Mouse (Mus musculus) liver, embryonic 15.5 days (tissue): ENCODE data around the gene Sec61b. TPM values are rescaled to one million over a fixed set of nuclear protein-coding genes. Genes with fewer than 3 reads are reported as not detected.

Source experiments
- ATAC-seq: fragments of 200-750 bp; cut with Nextera tagmentation; 2 replicates; pipeline ENCODE4 v1.8.0; 2017; ENCODE audit warnings: moderate number of reproducible peaks, mild to moderate bottlenecking, moderate library complexity; ENCODE audit not compliant: insufficient read depth
- H3K27ac ChIP-seq: fragments of 300-500 bp; sonication (generic); replicated peaks from 2 replicates; pipeline ENCODE4 v1.5.1; 2015; ENCODE audit warnings: mild to moderate bottlenecking, inconsistent platforms
- H3K27me3 ChIP-seq: fragments of 300-500 bp; sonication (generic); 2 replicates; pipeline ENCODE4 v1.6.1; 2015; ENCODE audit warnings: mild to moderate bottlenecking, inconsistent platforms
- H3K36me3 ChIP-seq: fragments of 300-500 bp; sonication (generic); replicated peaks from 2 replicates; pipeline ENCODE4 v1.6.1; 2015; ENCODE audit warnings: moderate library complexity, mild to moderate bottlenecking, inconsistent platforms
- H3K4me1 ChIP-seq: fragments of 300-500 bp; sonication (generic); replicated peaks from 2 replicates; pipeline ENCODE4 v1.6.1; 2015; ENCODE audit warnings: inconsistent platforms
- H3K4me2 ChIP-seq: fragments of 300-500 bp; sonication (generic); 2 replicates; pipeline ENCODE4 v1.6.1; 2015; ENCODE audit warnings: moderate library complexity, mild to moderate bottlenecking, inconsistent platforms
- H3K4me3 ChIP-seq: fragments of 300-500 bp; sonication (generic); replicated peaks from 2 replicates; pipeline ENCODE4 v1.5.1; 2015; ENCODE audit warnings: mild to moderate bottlenecking, inconsistent platforms
- H3K9ac ChIP-seq: fragments of 300-500 bp; sonication (generic); 2 replicates; pipeline ENCODE4 v1.6.1; 2015; ENCODE audit warnings: moderate library complexity, mild to moderate bottlenecking, inconsistent platforms
- H3K9me3 ChIP-seq: fragments of 300-500 bp; sonication (generic); replicated peaks from 2 replicates; pipeline ENCODE4 v1.6.1; 2016; ENCODE audit warnings: inconsistent platforms
- WGBS: fragments of 180-500 bp; shearing (Covaris S2); methylation state at CpG from one replicate; pipeline ENCODE4 v1.1.7; 2015; ENCODE audit warnings: mixed read lengths; ENCODE audit not compliant: insufficient replicate concordance; 5-methylcytosine and 5-hydroxymethylcytosine counted together
- polyA plus RNA-seq: library from polyadenylated mRNA; unstranded; fragments of >200 nt; fragmentation: Nextera tagmentation; extraction: Ambion mirVana; gene quantifications from 2 replicates; pipeline ENCODE4 v1.2.1, GENCODE M21; 2015

The Sec61b gene
- polyA plus RNA-seq, 1 experiment from 2014 or later = 230 TPM

DNA sequence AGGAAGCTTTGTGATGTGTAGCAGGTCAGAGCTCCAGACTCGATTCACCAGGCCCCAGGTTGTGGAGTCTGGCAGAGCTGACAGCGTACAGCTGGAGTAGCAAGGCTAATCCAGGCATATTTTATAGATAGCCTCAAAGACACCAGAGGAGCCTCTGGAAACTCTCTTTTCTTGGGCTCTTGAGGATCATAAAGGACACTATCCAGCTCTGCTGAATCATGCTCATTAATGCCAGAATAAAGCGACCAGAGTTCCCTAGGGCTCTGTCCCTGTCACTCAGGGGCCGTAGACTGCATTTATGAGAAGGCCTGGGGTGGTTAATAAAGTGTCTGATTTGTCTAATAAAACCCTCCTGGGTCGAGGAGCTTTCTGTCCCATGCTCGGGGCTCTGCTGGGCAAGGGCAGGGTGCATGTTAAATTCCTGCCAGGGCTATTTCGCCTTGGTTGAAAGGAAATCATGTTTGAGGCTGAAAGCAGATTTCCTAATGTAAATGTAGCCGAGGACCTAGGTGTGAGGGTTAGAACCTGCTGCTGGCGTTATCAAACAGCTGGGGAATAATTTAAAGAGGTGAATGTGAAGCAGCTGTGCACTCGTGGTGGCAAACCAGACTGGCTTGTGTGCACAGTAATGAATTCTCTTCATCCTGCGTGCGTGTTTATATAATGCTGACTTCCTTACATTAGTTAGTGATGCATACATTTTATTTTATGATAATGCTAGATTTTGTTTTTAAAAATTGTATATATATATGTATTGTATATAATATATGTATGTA lies 18.0 kb downstream of the Sec61b start:
- no peak for ATAC-seq

DNA sequence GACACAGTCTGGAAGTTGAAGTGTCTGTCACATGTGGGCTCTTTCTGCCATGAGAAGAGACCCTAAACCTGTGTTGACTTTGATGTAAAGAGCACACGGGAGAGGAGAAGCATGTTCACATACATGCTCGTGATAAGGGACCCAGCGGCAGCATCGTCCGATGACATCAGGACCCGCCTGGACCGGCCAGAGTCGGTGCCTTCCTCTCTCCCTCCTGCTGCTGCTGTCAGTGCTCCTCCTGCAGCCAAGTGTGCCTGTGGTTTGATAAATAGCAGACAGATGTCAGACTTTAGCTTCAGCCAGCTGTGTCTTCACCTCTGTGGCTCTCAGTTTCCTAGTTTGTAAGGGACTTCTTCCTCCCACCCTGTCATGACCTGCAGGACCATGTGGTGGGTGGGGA lies 19.0 kb downstream of the Sec61b start:
- H3K9ac ChIP-seq = no peak overlapping the region

More for the DNA sequence above, 18.0 kb downstream of the Sec61b start:
- Histone ChIP-seq H3K9me3 (no peaks in the 10 kb centered on the region), H3K9ac (no peak overlapping the region), H3K27me3 (no peaks in the 10 kb centered on the region), H3K36me3 (no peaks in the 10 kb centered on the region), H3K27ac (no peak overlapping the region), H3K4me3 (no peak overlapping the region), H3K4me1 (no peaks in the 10 kb centered on the region), H3K4me2 (no peak overlapping the region)
- WGBS = 59% methylated on average over 12 of the region's 12 CpGs

GRCm38 (mm10) chr4:47494137-47494536 lies 19.7 kb downstream of the Sec61b start:
- Histone ChIP-seq H3K4me1 (no peaks in the 10 kb centered on the region), H3K36me3 (no peaks in the 10 kb centered on the region), H3K27me3 (no peaks in the 10 kb centered on the region), H3K4me2 (no peak overlapping the region), H3K9ac (no peak overlapping the region), H3K4me3 (no peak overlapping the region), H3K9me3 (no peaks in the 10 kb centered on the region), H3K27ac (no peak overlapping the region)
- ATAC-seq = no peak
- 27% methylated on average over 1 of the region's 1 CpGs for WGBS

More for the DNA sequence above, 19.0 kb downstream of the Sec61b start:
- H3K27me3 ChIP-seq = no peaks in the 10 kb centered on the region
- H3K4me1 ChIP-seq = no peaks in the 10 kb centered on the region
- ATAC-seq = no peak
- no peak overlapping the region for H3K4me3 ChIP-seq
- WGBS = 55% methylated on average over 8 of the region's 8 CpGs
- no peaks in the 10 kb centered on the region for H3K36me3 ChIP-seq
- no peak overlapping the region for H3K27ac ChIP-seq
- no peak overlapping the region for H3K4me2 ChIP-seq
- no peaks in the 10 kb centered on the region for H3K9me3 ChIP-seq

DNA sequence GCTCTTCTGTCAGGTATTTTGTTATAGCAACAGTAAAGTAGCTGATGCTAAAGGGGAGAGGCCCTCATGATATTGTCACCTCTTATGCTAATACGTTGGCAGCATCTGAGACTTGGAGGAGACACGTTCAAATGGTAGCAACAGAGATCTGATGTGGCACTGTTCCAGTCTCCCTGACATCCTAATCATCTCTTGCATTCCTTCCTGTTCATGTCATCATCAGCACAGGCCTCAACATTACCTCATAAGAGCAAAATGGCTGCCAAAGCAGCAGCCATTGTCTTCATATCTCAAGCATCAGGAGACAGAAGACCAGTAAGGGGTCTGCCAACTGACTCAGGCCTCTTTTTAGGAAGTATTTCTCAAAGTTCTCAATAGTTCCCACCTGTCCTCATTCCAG lies 20.2 kb downstream of the Sec61b start:
- no peak overlapping the region for H3K4me3 ChIP-seq
- no peaks in the 10 kb centered on the region for H3K9me3 ChIP-seq
- no peaks in the 10 kb centered on the region for H3K27me3 ChIP-seq
- H3K27ac ChIP-seq = no peak overlapping the region
- no peak overlapping the region for H3K4me2 ChIP-seq
- no peak overlapping the region for H3K9ac ChIP-seq
- WGBS = 27% methylated on average over 2 of the region's 2 CpGs
- H3K36me3 ChIP-seq = no peaks in the 10 kb centered on the region
- no peaks in the 10 kb centered on the region for H3K4me1 ChIP-seq
- no peak for ATAC-seq

DNA sequence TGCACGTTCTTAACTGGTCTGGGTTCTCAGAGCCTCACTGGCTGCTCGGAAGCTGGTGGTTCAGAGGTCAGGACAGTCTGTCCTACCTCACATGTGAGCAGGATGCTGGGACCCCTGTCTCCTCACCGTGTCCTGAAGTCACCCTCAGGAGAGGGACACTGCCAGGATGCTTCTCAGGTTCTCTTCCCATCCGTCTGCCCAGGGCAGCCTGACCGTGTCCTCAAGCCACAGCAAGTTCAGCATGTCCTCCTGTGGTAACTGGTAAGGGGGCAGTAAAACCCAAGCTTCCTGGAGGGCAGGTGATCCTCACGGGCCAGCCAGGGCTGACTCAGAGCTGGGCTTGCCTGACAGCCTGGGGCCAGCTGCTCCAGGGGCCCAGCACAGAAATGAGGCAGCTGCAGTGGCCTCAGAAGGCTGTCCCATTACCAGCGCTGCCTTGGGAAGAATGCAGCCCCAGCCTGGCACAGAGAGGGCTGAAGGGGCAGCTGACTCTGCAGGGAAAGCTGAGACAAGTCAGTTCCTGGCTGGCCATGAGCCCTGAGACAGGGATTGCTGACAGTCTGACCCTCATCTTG lies 23.4 kb downstream of the Sec61b start:
- Histone ChIP-seq H3K27ac (no peak overlapping the region), H3K36me3 (no peaks in the 10 kb centered on the region), H3K4me3 (no peak overlapping the region), H3K27me3 (no peaks in the 10 kb centered on the region), H3K9ac (no peak overlapping the region), H3K9me3 (no peaks in the 10 kb centered on the region), H3K4me1 (no peaks in the 10 kb centered on the region), H3K4me2 (no peak overlapping the region)
- ATAC-seq = no peak
- 44% methylated on average over 7 of the region's 7 CpGs for WGBS

GRCm38 (mm10) chr4:47499121-47499545 lies 24.7 kb downstream of the Sec61b start:
- Histone ChIP-seq H3K36me3 (no peaks in the 10 kb centered on the region), H3K27ac (no peak overlapping the region), H3K9me3 (no peaks in the 10 kb centered on the region), H3K9ac (no peak overlapping the region), H3K27me3 (no peaks in the 10 kb centered on the region), H3K4me1 (no peaks in the 10 kb centered on the region), H3K4me2 (no peak overlapping the region), H3K4me3 (no peak overlapping the region)
- 63% methylated on average over 10 of the region's 10 CpGs for WGBS
- no peak for ATAC-seq

GRCm38 (mm10) chr4:47502546-47502971 lies 28.1 kb downstream of the Sec61b start:
- H3K4me2 ChIP-seq = no peak overlapping the region
- no peaks in the 10 kb centered on the region for H3K9me3 ChIP-seq
- no peak overlapping the region for H3K4me3 ChIP-seq
- H3K27me3 ChIP-seq = no peaks in the 10 kb centered on the region
- no peak overlapping the region for H3K9ac ChIP-seq
- WGBS = 13% methylated on average over 4 of the region's 4 CpGs
- H3K36me3 ChIP-seq = no peaks in the 10 kb centered on the region
- H3K4me1 ChIP-seq = no peaks in the 10 kb centered on the region
- no peak for ATAC-seq
- H3K27ac ChIP-seq = no peak overlapping the region

GRCm38 (mm10) chr4:47503045-47503444 lies 28.6 kb downstream of the Sec61b start:
- Histone ChIP-seq H3K4me2 (no peak overlapping the region), H3K4me1 (no peaks in the 10 kb centered on the region), H3K27ac (no peak overlapping the region), H3K27me3 (no peaks in the 10 kb centered on the region), H3K36me3 (no peaks in the 10 kb centered on the region), H3K4me3 (no peak overlapping the region), H3K9ac (no peak overlapping the region), H3K9me3 (no peaks in the 10 kb centered on the region)
- WGBS = 74% methylated on average over 6 of the region's 6 CpGs
- no peak for ATAC-seq

DNA sequence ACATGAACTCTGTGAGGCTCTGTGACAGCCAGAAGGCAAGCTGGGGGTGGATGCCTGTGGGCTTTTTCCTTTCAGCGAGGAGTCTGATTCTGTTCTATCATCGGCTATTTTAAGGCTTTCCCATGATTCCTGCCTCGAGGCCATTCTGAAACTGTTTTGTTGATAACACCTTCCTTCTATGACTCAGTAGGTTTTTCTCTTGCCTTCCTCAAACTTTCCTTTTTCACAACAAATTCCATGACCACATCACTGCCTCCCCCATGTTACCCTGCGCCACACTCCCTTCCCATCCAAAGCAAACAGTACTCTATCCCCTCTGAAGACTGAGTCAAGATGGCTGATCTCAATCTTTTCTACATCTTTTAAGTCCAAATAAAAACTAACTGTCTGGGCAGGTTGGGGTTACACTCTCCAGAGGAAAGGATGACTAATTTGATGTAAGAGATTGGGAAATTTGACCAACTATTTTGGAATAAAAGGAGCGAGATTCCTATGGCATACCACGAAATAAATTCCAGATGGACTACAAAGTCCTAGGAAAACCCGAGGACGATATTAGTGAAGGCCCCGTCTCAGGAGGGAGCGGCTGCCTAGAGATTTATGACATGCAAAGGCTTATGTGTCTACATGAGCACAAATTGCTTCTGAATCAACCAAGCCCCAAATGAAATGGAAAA lies 30.5 kb downstream of the Sec61b start:
- Histone ChIP-seq H3K4me3 (no peak overlapping the region), H3K9me3 (no peaks in the 10 kb centered on the region), H3K27me3 (no peaks in the 10 kb centered on the region), H3K9ac (no peak overlapping the region), H3K4me1 (no peaks in the 10 kb centered on the region), H3K36me3 (no peaks in the 10 kb centered on the region), H3K4me2 (no peak overlapping the region), H3K27ac (no peak overlapping the region)
- no peak for ATAC-seq
- 58% methylated on average over 10 of the region's 10 CpGs for WGBS

- 61% methylated on average over 12 of the region's 12 CpGs for WGBS
- Histone ChIP-seq H3K4me3 (no peak overlapping the region), H3K27me3 (no peaks in the 10 kb centered on the region), H3K9ac (no peak overlapping the region), H3K9me3 (no peaks in the 10 kb centered on the region), H3K27ac (no peak overlapping the region), H3K4me2 (no peak overlapping the region), H3K36me3 (no peaks in the 10 kb centered on the region), H3K4me1 (no peaks in the 10 kb centered on the region)
- ATAC-seq = no peak
These were observed 44.2 kb downstream of the Sec61b start for GRCm38 (mm10) chr4:47518551-47519181.

DNA sequence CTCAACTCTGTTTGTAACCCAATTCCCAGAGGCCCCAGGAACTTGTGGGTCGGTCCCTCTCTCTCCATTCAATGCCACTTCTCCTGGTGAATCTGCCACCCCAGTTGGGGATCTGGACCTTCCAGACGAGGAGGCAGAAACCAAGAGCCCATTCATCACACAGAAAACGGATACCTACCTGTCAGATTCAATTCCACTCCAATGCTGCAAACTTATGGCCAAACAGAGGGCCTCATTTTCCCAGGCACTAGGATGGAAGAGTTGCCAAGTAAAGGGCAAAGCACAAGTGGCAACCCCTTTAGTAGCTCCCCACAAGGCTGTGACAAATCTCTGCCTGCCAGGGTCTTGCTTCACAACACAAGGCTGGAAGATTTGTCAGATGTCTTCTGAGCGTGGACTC lies 45.6 kb downstream of the Sec61b start:
- H3K4me2 ChIP-seq = no peak overlapping the region
- no peak overlapping the region for H3K4me3 ChIP-seq
- 40% methylated on average over 4 of the region's 4 CpGs for WGBS
- no peaks in the 10 kb centered on the region for H3K36me3 ChIP-seq
- H3K4me1 ChIP-seq = no peaks in the 10 kb centered on the region
- H3K27me3 ChIP-seq = no peaks in the 10 kb centered on the region
- ATAC-seq = no peak
- H3K27ac ChIP-seq = no peak overlapping the region
- no peaks in the 10 kb centered on the region for H3K9me3 ChIP-seq
- no peak overlapping the region for H3K9ac ChIP-seq
